Mouse (Mus musculus) brain, adult 10 weeks (tissue): ENCODE data around the gene Zfp78. TPM values are rescaled to one million over a fixed set of nuclear protein-coding genes. Genes with fewer than 3 reads are reported as not detected.

Source experiments
- polyA plus RNA-seq: library from polyadenylated mRNA; stranded (reverse); fragments of 350-450 nt; fragmentation: Illumina TruSeq; extraction: RNeasy Lipid Tissue Mini Kit (QIAGEN cat#74804); gene quantifications from one replicate; pipeline ENCODE4 v1.2.3, GENCODE M21; 2015; ENCODE audit warnings: low read depth, low replicate concordance

The Zfp78 gene
- 4.1 TPM for polyA plus RNA-seq

DNA sequence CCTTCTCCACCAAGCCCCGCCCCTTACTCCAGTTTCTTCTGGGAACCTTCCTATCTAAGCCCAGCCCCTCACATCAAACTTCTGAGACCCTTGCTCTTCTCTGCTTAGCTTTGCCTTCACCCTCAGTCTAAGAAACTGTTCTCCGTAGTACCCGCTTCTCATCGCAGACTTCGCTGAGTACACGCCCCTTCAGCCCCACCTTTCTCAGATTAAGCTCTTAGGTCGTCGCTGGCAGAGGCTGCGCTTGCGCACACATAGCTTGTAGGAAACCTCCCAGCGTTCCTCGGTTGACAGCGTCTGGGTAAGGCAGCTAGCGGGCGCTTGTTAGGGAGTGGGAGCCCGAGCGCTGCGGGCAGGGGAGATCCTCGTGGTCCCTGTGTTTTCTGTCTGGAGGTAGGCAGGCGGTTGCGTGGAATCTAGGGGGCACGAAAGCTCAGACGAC, at the start of gene Zfp78:
TSS of gene Zfp78 (plus strand) at position 234 of the 442 bp plus-strand sequence.

DNA sequence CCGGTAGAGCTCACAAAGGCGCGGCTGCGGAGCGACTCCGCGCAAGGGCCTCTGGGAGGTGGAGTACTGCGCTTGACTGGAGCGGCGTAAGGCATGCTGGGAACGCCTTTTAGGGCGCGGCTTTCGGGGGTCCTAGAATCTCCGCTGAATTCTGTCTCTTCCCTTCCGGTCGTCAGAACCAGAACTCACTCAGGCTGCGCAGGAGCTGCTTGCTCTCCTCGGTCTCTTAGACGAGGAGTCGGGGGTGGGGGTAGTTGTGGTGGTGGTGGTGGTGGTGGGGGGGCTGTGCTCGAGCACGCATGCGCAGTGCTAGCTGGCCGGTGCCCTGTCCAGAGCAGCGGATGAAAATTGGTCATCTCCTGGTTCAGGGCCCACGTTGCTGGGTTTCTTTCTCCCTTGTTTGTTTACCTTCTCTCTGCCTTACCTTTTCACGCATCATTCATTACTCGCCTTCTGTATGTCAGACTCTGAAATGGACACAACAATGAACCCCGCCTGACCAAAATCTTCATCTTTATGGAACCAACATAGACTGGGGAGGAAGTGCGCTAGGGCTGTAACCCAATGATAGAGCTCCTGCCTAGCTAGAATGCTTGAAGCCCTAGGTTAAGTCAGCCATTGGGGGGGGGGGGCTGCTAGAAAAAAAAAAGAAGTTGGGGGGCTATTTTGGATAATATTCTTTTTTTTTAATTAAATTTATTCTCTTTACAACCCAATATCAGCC, 31.7 kb upstream of the Zfp78 start, which contains the start of gene Zfp583:
TSS of gene Zfp583 (minus strand) at position 53 of the 724 bp plus-strand sequence.

GRCm38 (mm10) chr7:6343501-6344071, 19.5 kb upstream of the Zfp78 start, which contains the start of gene Gm3854:
Gene Gm3854, plus strand, starts transcription at chr7:6343759.

DNA sequence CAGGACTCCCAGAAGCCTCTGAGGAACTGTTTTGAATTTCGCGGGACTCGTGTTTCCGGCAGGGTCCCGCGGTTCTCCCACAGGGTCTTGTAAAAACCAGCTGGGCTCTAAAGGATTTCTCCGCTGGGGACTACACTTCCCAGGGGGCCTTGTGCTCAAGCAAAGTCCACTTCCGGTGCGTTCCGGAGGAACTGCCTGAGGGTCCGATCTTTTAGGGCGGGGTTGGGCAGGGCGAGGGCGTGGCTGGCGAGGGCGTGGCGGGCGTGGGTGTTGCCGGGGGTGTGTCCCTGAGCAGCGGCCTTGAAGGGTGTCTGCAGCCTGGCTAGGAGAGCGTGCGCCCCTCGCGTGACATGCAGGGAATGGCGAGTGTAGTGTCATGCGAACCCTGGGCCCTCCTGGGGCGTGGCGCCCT, 20.0 kb downstream of the Zfp78 start, which contains the start of gene Zfp28:
TSS of gene Zfp28 (plus strand) at position 252 of the 412 bp plus-strand sequence.

GRCm38 (mm10) chr7:6397996-6398975, 35.2 kb downstream of the Zfp78 start, which contains the start of gene Smim17:
Gene Smim17, plus strand, starts transcription at chr7:6398715.

GRCm38 (mm10) chr7:6410043-6410442, 47.0 kb downstream of the Zfp78 start, which contains the start of gene Gm20715:
Gene Gm20715, plus strand, starts transcription at chr7:6410277.

Other genes starting within 250 kb of the Zfp78 start
- 26.4 TPM for gene Zfp787, start 207.3 kb upstream of the Zfp78 start, polyA plus RNA-seq
- 38.9 TPM for gene Zfp444, start 191.1 kb upstream of the Zfp78 start, polyA plus RNA-seq
- gene Galp, start 166.2 kb upstream of the Zfp78 start, polyA plus RNA-seq = not detected
- not detected for gene Zscan5b, start 141.0 kb upstream of the Zfp78 start, polyA plus RNA-seq
- not detected for gene Epp13, start 110.6 kb upstream of the Zfp78 start, polyA plus RNA-seq
- 10.2 TPM for gene Zfp667, start 76.7 kb upstream of the Zfp78 start, polyA plus RNA-seq
- gene Zfp583, start 32.0 kb upstream of the Zfp78 start, polyA plus RNA-seq = 6.4 TPM
- 5.1 TPM for gene Gm3854, start 19.5 kb upstream of the Zfp78 start, polyA plus RNA-seq
- 5.9 TPM for gene Zfp28, start 20.0 kb downstream of the Zfp78 start, polyA plus RNA-seq
- gene Smim17, start 35.4 kb downstream of the Zfp78 start, polyA plus RNA-seq = 18.7 TPM
- 0.13 TPM for gene Gm20715, start 47.0 kb downstream of the Zfp78 start, polyA plus RNA-seq
- gene Olfr1344, start 75.4 kb downstream of the Zfp78 start, polyA plus RNA-seq = 1.2 TPM
- gene Olfr1336, start 92.9 kb downstream of the Zfp78 start, polyA plus RNA-seq = not detected
- gene Olfr1346, start 103.8 kb downstream of the Zfp78 start, polyA plus RNA-seq = not detected
- not detected for gene Olfr5, start 123.7 kb downstream of the Zfp78 start, polyA plus RNA-seq
- gene Olfr1347, start 136.5 kb downstream of the Zfp78 start, polyA plus RNA-seq = not detected
- gene Olfr1348, start 145.5 kb downstream of the Zfp78 start, polyA plus RNA-seq = not detected
- gene Olfr1349, start 159.7 kb downstream of the Zfp78 start, polyA plus RNA-seq = not detected
- gene Olfr1350, start 201.6 kb downstream of the Zfp78 start, polyA plus RNA-seq = not detected